Mouse (Mus musculus) macrophage (primary cell): ENCODE measurements at regions not wholly inside any gene's neighbourhood (a gene's known extent, or its start where the extent isn't known, plus 50 kb on each side); places are given as distances from the start of the nearest gene placed in this dataset.
A peak's percentile ranks its signal among the peaks of the same experiment; 100 is the strongest.

Experiments used
- H3K27ac ChIP-seq: fragments of 350-480 bp; formaldehyde crosslinking; 2 replicates; pipeline ENCODE4 v1.9.0; 2021
- H3K36me3 ChIP-seq: fragments of 350-480 bp; formaldehyde crosslinking; 2 replicates; pipeline ENCODE4 v1.9.0; 2021; ENCODE audit errors: inconsistent target
- H3K4me3 ChIP-seq: fragments of 350-480 bp; formaldehyde crosslinking; 2 replicates; pipeline ENCODE4 v1.9.0; 2021; ENCODE audit errors: inconsistent target
- H3K79me2 ChIP-seq: fragments of 350-480 bp; formaldehyde crosslinking; 2 replicates; pipeline ENCODE4 v1.9.0; 2021; ENCODE audit errors: inconsistent target
- WGBS: methylation state at CpG from one replicate; pipeline ENCODE4 v1.1.7; 2026; ENCODE audit warnings: inconsistent platforms; ENCODE audit not compliant: missing documents; 5-methylcytosine and 5-hydroxymethylcytosine counted together

DNA sequence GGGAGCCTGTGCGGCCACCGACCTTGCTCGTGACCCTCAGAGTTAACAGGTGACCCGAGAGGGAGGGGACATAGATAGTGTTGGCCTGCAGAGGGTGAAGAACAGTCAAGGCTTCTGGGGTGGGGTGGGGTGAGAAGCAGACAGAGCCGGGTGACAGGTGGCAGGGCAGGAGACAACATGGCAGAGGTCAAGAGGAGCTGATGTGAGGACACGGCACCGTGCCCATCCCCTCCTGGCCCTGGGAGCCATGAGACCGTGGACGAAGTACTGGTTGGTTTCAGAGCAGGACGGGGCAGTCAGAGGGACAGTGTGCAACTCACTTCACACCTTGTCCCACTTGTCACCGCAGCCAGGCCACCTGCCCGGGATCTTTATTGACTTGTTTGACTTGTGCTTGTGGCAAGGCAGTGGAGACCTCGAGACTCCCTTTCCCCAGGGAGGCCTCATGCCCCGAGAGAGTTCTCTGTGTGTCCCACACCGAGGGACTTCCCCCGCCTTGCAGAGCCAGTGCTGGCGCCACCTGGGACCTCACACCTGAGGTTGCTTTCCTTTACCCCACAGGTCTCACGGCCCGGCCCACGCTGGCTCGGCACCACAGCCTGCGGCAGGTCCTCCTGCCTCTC, 65.4 kb upstream of the Tmem189 start:
- no peaks in the 10 kb centered on the region for H3K36me3 ChIP-seq
- peak overlapping the region; percentile 93 for H3K27ac ChIP-seq
- H3K4me3 ChIP-seq: no peak overlapping the region
- H3K79me2 ChIP-seq: no peaks in the 10 kb centered on the region
- 80% methylated on average over 21 of the region's 22 CpGs for WGBS

DNA sequence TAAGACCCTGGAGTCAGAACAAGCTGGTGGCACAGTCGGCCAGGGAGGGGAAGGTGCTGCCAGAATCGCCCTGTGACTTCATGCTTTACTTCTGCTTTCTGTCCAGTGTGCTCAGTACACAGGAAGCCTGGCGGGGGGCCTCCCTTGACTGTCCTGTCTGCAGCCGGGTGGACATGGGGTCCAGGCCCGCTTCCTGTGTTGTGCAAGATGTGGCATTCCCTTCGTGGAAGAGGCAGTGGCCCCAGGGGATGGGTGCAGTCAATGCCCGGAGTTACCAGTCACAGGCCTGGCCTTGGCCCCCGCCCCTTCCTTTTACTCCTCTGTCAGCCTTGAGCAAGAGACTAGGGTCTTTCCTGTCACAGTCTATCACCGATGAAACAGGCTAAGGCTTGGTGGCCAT, 64.3 kb upstream of the Tmem189 start:
- Histone ChIP-seq H3K4me3 (no peak overlapping the region), H3K27ac (peak overlapping the region; percentile 93), H3K79me2 (no peaks in the 10 kb centered on the region), H3K36me3 (no peaks in the 10 kb centered on the region)
- WGBS: 1% methylated on average over 9 of the region's 9 CpGs

DNA sequence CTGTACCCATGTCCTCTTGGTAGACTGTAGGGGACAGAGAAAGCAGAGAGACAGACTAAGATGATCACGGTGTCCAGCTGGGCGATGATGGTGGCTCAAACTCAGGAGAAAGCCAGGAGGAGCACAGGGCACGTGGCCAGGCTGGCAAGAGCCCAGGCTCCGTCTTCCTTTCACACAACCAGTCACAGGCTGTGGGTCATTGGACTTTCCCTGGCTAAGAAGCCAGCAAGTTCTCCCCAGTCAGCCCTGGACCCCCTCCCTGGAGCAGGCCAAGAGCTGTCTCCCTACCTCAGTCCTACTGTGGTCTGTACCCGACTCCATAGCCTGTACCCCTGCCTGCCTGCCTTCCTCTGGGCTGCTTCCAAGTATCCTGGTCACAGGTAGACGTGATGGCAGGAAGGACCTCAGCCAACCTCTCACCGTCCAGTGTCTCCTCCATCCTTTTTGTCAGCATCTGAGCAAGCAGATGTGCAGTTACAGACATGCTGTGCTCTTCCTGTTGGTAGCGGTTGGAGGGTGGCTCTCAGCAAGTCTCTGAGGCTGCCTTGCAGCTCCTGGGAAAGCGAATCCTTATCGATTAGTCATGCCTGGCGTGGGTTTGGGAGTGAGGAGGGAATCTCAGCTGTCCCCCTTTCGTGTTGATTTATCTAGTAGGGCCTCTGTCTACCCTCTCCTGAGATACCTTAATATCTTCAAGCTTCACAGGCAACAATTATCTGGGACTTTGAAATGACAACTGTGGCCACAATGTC, 63.4 kb upstream of the Tmem189 start:
- 53% methylated on average over 12 of the region's 12 CpGs for WGBS
- Histone ChIP-seq H3K4me3 (peak overlapping the region; percentile 15), H3K36me3 (no peaks in the 10 kb centered on the region), H3K27ac (peak overlapping the region; percentile 93), H3K79me2 (no peaks in the 10 kb centered on the region)

DNA sequence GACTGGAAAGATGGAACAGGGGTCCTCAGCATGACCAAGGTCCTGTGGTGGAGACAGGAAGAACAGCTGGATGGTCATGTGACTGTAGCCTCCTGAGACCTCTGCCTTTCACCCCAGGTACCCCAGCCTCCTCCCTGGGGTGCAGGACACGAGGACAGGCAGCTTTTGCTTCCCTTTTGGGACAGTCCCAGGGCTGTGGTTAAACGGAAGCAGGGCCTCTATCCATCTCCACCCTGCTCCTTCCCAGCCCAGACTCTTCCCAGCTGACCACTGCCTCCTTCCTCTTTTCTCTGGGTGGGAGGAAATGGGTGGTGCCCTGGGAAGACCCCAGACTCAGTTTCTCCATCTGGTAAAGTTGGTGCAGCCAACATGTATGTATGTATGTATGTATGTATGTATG, 62.0 kb upstream of the Tmem189 start:
- no peaks in the 10 kb centered on the region for H3K36me3 ChIP-seq
- H3K79me2 ChIP-seq: no peaks in the 10 kb centered on the region
- peak overlapping the region; percentile 93 for H3K27ac ChIP-seq
- H3K4me3 ChIP-seq: no peak overlapping the region
- 0% methylated on average over 2 of the region's 2 CpGs for WGBS

DNA sequence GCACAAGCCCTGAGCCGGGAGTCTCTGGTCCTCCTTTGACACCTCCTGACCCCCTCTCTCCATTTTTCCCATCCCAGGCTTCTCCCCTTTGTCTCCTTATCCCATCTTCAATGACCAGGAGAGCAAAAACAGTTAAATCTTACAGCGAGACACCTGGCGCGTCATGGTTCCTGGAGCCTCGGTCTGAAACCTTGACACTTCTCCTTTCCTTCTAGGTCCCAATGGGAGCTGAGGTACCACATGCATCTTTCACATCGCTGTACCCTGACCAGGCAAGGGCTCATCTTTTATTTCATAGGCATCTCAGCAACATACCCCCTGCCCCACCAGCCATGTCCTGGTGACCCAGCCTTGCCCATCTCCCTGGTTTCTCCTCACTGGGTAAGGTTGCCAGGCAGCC, 58.7 kb upstream of the Tmem189 start:
- Histone ChIP-seq H3K27ac (no peak overlapping the region), H3K4me3 (no peak overlapping the region), H3K79me2 (no peaks in the 10 kb centered on the region), H3K36me3 (no peaks in the 10 kb centered on the region)
- WGBS: 85% methylated on average over 6 of the region's 6 CpGs

DNA sequence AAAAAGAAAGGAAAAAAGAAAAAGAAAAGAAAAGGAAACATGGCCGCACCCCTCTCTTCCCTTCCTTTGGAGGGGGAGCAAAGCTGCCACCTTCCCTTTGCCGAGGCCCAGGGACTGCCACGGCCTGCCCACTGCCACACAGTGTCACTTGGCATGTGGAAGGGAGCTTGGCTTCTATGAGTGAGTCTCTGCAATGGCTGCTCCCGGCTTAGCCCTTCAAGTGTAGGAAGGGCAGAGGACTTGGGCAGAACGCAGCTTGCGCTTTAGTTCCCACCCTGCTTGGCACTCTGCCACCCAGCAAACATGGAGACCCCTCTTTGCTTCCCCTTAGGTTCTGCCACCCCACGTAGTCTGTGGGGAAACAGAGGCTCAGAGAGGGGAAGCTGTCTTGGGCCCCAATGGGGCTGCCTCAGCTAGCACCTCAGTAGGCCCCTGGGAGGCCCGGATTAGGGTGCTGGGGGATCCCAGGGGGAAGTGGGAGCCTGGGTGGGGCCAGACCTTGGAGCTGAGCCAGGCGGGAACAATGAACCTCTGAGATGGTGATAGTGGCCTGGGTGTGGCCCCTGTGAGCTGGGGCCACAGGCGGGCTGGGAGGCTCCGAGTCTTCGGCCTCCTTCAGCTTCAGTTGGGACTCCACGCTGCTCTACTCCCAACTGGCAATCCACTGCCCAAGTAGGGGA, 57.7 kb upstream of the Tmem189 start:
- Histone ChIP-seq H3K79me2 (no peaks in the 10 kb centered on the region), H3K27ac (0 out of 2 replicates have a peak overlapping the region, but pooled peaks have one; percentile 1), H3K36me3 (no peaks in the 10 kb centered on the region), H3K4me3 (no peak overlapping the region)
- WGBS: 76% methylated on average over 13 of the region's 13 CpGs

DNA sequence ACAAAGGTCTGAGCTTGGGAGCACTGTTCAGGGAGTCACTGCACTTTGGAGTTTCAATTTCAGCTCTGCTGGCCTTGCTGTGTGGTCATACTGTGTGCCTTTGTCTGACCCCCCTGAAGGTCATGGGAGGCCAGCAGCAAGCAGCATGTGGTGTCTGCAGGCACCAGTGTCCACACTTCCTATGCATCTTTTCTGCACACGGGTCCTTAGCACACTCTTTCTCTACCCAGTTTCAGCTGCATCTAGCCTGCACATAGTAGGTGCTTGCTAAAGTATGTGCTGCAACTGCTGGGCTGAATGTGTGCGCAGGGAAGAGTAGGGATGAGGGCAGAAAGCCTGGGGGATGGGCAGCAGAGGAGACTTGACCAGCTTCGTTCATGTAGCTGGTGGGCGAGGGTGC, 56.7 kb upstream of the Tmem189 start:
- Histone ChIP-seq H3K27ac (no peak overlapping the region), H3K79me2 (no peaks in the 10 kb centered on the region), H3K4me3 (no peak overlapping the region), H3K36me3 (no peaks in the 10 kb centered on the region)
- 94% methylated on average over 4 of the region's 4 CpGs for WGBS

DNA sequence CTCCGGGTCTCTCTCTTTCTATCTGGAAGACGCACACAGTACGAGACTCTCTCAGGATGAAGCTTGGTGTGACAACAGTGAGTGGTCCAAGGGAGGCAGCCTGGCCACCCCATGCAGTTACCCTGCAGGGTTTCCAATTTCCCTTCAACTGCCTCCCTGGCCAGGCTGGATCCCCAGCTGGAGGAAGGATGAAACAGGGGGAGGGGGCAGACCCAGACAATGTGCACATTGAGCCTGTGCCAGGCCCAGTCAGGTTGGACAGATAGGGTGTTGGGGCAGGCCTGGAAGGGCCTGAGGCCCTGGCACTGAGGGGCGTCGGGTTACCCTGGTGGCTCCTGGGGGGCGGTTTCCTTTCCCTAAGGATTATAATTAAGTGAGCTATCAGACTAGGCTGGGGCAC, 55.8 kb upstream of the Tmem189 start:
- Histone ChIP-seq H3K4me3 (no peak overlapping the region), H3K79me2 (no peaks in the 10 kb centered on the region), H3K36me3 (no peaks in the 10 kb centered on the region), H3K27ac (no peak overlapping the region)
- WGBS: 98% methylated on average over 6 of the region's 6 CpGs

DNA sequence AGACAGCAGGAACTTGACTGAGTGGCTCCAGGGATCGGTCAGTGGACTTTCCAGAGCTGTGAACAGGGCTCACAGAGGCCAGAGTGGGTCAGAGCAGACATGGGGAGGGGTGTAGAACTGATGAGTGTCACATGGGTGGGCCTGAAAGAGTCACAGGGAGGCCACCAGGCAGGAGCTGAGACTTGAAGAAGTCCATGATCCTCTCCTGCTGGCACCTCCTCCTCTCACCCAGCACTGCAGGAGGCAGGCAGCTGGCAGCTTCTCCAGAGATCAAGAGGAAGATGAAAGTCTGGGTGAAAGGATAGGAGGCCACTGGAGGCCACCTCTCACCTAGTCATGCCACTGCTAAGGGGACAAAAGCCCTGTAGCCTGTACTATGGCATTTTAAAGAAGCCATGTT, 54.5 kb upstream of the Tmem189 start:
- Histone ChIP-seq H3K36me3 (no peaks in the 10 kb centered on the region), H3K4me3 (no peak overlapping the region), H3K27ac (peak overlapping the region; percentile 19; the same call in 1 of the 2 replicates), H3K79me2 (no peaks in the 10 kb centered on the region)
- 100% methylated on average over 1 of the region's 1 CpGs for WGBS

DNA sequence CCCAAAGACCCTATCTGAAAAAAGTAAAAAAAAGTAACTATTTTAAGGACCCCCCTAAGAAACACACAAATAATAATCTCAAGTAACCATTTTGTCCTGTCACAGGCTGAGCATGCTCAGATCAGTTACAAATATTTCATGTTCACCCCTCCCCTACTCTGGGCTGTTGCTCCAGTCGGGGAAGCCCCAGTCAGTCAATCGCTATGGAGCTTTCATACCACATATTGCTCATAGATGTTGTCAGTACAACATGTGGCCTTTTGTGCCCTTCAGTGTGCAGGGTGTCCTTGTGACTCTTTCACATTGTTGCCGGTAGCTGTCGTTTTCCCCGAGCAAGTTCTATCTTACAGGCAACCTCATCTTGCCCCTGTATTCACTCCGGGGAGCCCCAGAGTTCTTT, 52.9 kb upstream of the Tmem189 start:
- WGBS: 29% methylated on average over 6 of the region's 6 CpGs
- H3K79me2 ChIP-seq: no peaks in the 10 kb centered on the region
- H3K27ac ChIP-seq: peak overlapping the region; percentile 27
- H3K36me3 ChIP-seq: no peaks in the 10 kb centered on the region
- H3K4me3 ChIP-seq: no peak overlapping the region

DNA sequence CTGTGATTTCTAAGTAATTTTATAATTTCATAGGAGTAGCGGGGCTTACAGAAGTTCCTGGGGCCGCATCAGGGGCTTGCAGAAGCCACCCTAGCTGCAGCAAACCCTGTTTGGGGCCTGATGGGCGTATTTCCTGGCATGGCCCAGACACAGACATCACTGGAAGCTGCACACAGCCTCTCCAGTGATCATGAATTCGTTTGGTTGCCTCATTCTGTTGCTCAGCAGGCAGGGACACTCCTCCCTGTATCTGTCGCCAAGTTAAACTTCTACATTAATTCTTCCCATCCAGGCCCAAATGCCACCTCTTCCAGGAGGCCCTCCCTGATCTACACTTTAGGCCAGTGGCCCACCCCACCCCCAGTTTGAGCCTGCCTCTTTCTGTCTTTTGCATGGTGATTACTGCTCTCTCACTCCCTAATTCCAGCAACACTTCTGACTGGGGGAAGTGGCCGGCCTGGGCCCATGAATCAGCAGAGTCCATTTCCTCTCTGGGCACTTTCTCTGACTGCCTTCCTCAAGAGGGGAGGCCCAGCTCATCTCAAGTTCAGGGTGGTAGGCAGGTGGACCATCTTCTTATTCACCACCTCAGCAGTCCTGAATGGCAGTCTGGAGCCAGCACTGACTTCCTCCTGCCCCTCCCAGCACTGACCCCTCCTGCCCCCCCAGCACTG, 51.0 kb upstream of the Tmem189 start:
- no peaks in the 10 kb centered on the region for H3K79me2 ChIP-seq
- no peak overlapping the region for H3K4me3 ChIP-seq
- H3K36me3 ChIP-seq: no peaks in the 10 kb centered on the region
- peak overlapping the region; percentile 81 for H3K27ac ChIP-seq
- WGBS: 33% methylated on average over 6 of the region's 6 CpGs
